Mouse (Mus musculus) midbrain, embryonic 13.5 days (tissue): ENCODE data around the gene Kcnk10. TPM values are rescaled to one million over a fixed set of nuclear protein-coding genes. Genes with fewer than 3 reads are reported as not detected.

Source experiments
- ATAC-seq: fragments of 200-750 bp; cut with Nextera tagmentation; 2 replicates; pipeline ENCODE4 v1.8.0; 2017; ENCODE audit warnings: mild to moderate bottlenecking, moderate TSS enrichment, moderate library complexity
- H3K27ac ChIP-seq: fragments of 300-500 bp; sonication (generic); 2 replicates; pipeline ENCODE4 v1.5.1; 2015; ENCODE audit warnings: inconsistent platforms, mild to moderate bottlenecking, moderate library complexity
- H3K27me3 ChIP-seq: fragments of 300-500 bp; sonication (generic); 2 replicates; pipeline ENCODE4 v1.6.1; 2015; ENCODE audit warnings: mild to moderate bottlenecking, inconsistent platforms
- H3K36me3 ChIP-seq: fragments of 300-500 bp; sonication (generic); 2 replicates; pipeline ENCODE4 v1.6.1; 2015; ENCODE audit warnings: mild to moderate bottlenecking, inconsistent platforms
- H3K4me1 ChIP-seq: fragments of 300-500 bp; sonication (generic); replicated peaks from 2 replicates; pipeline ENCODE4 v1.6.1; 2015; ENCODE audit warnings: inconsistent platforms
- H3K4me2 ChIP-seq: fragments of 300-500 bp; sonication (generic); replicated peaks from 2 replicates; pipeline ENCODE4 v1.6.1; 2015; ENCODE audit warnings: moderate library complexity, mild to moderate bottlenecking, inconsistent platforms
- H3K4me3 ChIP-seq: fragments of 300-500 bp; sonication (generic); replicated peaks from 2 replicates; pipeline ENCODE4 v1.5.1; 2015; ENCODE audit warnings: mild to moderate bottlenecking, inconsistent platforms
- H3K9ac ChIP-seq: fragments of 300-500 bp; sonication (generic); replicated peaks from 2 replicates; pipeline ENCODE4 v1.6.1; 2015; ENCODE audit warnings: mild to moderate bottlenecking, inconsistent platforms
- H3K9me3 ChIP-seq: fragments of 300-500 bp; sonication (generic); 2 replicates; pipeline ENCODE4 v1.6.1; 2016; ENCODE audit warnings: mild to moderate bottlenecking, inconsistent platforms
- WGBS: fragments of 180-500 bp; shearing (Covaris S2); methylation state at CpG from one replicate; pipeline ENCODE4 v1.1.7; 2015; 5-methylcytosine and 5-hydroxymethylcytosine counted together
- polyA plus RNA-seq: library from polyadenylated mRNA; unstranded; fragments of >200 nt; fragmentation: Nextera tagmentation; extraction: Ambion mirVana; gene quantifications from 2 replicates; pipeline ENCODE4 v1.2.1, GENCODE M21; 2015

The Kcnk10 gene
- polyA plus RNA-seq, 1 experiment from 2014 or later, result 51.8 TPM

DNA sequence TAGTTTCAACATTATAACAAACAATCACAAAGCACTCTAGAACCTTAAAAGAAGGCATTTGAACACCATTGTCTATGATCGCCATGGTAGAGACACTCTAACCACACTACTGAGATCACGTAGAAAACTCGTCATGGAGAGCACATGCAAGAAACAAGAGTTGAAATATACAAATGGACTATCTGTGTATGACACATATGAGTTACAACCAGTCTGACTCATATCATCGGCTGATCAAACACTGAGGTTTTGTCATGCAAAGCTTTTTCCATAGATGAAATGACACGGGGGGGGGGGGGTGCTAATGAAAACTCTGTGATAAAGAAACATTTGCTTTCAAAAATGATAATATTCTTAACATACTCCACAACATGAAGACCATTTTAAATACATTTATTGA is 133.2 kb downstream of the Kcnk10 start:
- H3K4me2 ChIP-seq, result no peak overlapping the region
- no peaks in the 10 kb centered on the region for H3K4me1 ChIP-seq
- no peak for ATAC-seq
- H3K9ac ChIP-seq, result no peak overlapping the region
- no peaks in the 10 kb centered on the region for H3K9me3 ChIP-seq
- WGBS, result 92% methylated on average over 5 of the region's 5 CpGs
- H3K4me3 ChIP-seq, result no peak overlapping the region
- no peak overlapping the region for H3K27ac ChIP-seq
- peaks cover 7% of the 10 kb centered on the region for H3K36me3 ChIP-seq
- no peaks in the 10 kb centered on the region for H3K27me3 ChIP-seq

DNA sequence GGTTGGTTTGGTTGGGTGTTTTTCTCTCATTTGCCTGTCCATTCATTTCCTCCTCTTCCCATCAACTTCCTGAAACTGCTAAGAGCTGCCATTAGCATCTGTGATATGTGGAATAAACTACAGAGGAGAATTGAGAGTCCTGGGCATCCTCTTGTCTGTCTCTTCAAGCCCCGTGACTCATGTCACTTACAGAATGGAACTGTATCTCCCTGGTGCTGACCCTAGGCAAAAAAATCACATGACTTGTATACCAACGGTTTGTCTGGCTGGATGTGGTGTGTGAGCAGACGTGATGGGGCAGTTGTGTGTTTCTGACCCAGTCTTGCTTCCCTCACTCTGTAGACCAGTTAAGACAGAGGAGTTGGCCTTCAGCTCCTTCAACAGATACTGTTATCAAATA is 134.4 kb downstream of the Kcnk10 start:
- H3K9me3 ChIP-seq, result no peaks in the 10 kb centered on the region
- peaks cover 18% of the 10 kb centered on the region for H3K36me3 ChIP-seq
- no peak overlapping the region for H3K9ac ChIP-seq
- WGBS, result 86% methylated on average over 3 of the region's 3 CpGs
- no peak overlapping the region for H3K4me2 ChIP-seq
- H3K27me3 ChIP-seq, result no peaks in the 10 kb centered on the region
- H3K4me1 ChIP-seq, result no peaks in the 10 kb centered on the region
- H3K27ac ChIP-seq, result no peak overlapping the region
- no peak for ATAC-seq
- H3K4me3 ChIP-seq, result no peak overlapping the region

DNA sequence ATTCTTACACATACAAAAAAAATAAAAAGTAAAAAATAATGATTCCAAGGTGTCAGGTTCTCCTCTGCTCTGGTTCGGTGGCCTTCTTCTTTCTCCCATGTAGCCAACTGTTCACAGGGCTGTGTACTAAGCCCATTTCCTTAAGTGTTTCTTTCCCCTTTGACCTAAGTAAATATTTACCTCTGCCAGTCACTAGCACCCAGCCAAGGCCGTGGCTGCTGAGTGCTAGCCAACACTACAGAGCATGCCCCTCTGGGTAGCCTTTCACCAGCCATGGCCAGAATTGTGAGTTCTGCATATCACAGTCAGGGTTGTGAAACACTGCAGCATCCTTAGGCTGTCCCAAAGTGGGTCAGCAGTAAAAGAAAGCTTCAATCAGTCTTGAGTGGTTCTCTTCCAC is 140.0 kb downstream of the Kcnk10 start:
- ATAC-seq, result no peak
- Histone ChIP-seq H3K36me3 (peaks cover 67% of the 10 kb centered on the region), H3K27me3 (no peaks in the 10 kb centered on the region), H3K4me1 (no peaks in the 10 kb centered on the region), H3K4me3 (no peak overlapping the region), H3K9me3 (no peaks in the 10 kb centered on the region), H3K9ac (no peak overlapping the region), H3K27ac (no peak overlapping the region), H3K4me2 (no peak overlapping the region)
- WGBS, result 78% methylated on average over 2 of the region's 2 CpGs

DNA sequence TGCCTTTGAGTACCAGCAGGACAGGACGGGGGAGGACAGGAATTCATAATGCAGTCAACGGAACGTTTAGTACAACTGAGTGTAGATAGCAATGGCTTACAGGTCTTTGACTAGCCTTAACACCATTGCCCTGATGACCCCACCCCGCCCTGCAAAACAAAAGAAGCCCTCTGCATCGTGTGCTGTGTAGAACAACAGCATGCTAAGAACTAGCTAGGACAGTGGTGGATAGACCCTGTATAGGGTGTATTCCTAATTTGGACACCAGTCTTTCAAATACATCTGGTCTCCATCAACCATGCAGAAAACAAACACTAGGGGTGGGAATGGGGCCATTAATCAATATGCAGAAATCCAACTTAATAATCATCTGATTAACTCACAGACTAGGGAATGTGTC is 147.4 kb downstream of the Kcnk10 start:
- Histone ChIP-seq H3K9me3 (no peaks in the 10 kb centered on the region), H3K4me1 (no peaks in the 10 kb centered on the region), H3K9ac (no peak overlapping the region), H3K27ac (no peak overlapping the region), H3K4me2 (no peak overlapping the region), H3K4me3 (no peak overlapping the region), H3K27me3 (no peaks in the 10 kb centered on the region), H3K36me3 (peaks cover 39% of the 10 kb centered on the region)
- 83% methylated on average over 5 of the region's 5 CpGs for WGBS
- ATAC-seq, result no peak

DNA sequence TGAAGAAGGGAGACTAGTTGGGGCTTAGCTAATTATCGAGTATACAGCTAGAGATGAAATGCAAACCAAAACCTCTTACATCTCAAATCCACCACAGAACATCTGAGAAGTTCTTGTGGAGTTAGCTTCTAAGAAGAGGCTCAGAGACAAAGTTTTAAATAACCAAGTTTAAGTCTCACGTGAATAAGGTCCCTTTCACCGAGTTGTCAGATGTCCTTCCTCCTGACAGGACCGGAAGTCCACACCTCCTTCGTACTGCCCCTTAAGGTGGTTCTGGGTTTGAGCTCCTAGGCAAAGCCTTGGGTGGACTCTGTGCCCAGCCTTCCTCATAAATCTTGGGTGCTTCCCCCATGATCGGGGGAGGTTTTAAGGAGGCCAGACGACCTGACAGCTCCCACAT is 156.8 kb downstream of the Kcnk10 start:
- Histone ChIP-seq H3K4me2 (no peak overlapping the region), H3K36me3 (no peaks in the 10 kb centered on the region), H3K4me3 (no peak overlapping the region), H3K9ac (no peak overlapping the region), H3K9me3 (no peaks in the 10 kb centered on the region), H3K4me1 (0 out of 2 replicates have a peak, but pooled peaks cover 5% of the 10 kb centered on the region), H3K27me3 (no peaks in the 10 kb centered on the region), H3K27ac (no peak overlapping the region)
- WGBS, result 87% methylated on average over 7 of the region's 7 CpGs
- ATAC-seq, result no peak

DNA sequence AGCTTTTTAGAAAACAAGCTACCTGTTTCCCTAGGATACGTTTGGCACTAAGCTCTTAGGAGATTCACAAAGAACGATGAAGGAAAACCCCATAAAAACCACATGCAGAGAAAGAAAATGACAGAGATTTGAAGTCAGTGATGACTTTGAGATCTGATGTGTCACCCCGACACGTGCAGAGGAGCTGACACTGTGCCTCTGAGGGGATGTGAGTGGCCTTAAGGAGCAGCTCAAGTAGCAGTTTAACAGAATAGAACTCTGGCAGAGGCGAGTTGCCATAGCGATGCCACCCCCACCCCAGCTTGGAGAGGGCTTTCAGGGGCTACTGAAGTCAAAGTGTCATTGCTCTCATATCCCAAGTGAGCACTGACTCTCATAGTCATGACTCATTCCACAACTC is 158.3 kb downstream of the Kcnk10 start:
- no peaks in the 10 kb centered on the region for H3K36me3 ChIP-seq
- no peak overlapping the region for H3K4me2 ChIP-seq
- no peaks in the 10 kb centered on the region for H3K9me3 ChIP-seq
- 55% methylated on average over 6 of the region's 6 CpGs for WGBS
- H3K4me3 ChIP-seq, result no peak overlapping the region
- H3K9ac ChIP-seq, result no peak overlapping the region
- H3K4me1 ChIP-seq, result 0 out of 2 replicates have a peak, but pooled peaks cover 5% of the 10 kb centered on the region
- H3K27me3 ChIP-seq, result no peaks in the 10 kb centered on the region
- no peak overlapping the region for H3K27ac ChIP-seq
- ATAC-seq, result no peak

DNA sequence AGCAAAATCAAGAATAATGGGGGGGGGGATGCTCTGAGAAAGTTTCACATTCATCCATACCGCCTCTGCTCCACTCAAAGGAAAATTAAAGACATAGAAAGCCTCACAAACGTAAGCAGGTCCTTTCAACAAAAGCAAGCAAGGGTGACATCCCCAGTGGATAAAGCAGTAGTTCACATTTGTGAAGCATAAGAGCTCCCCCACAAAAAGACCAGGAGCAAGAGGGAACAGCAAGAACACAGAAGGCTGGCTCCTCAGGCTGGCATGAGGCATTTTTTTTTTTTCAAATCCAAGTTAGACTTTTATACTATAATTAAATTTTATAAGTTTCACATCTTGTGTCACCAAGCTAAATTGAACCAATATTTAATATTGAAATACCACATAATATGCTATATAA is 168.5 kb downstream of the Kcnk10 start:
- WGBS, result 42% methylated on average over 2 of the region's 2 CpGs
- no peak overlapping the region for H3K9ac ChIP-seq
- no peak overlapping the region for H3K27ac ChIP-seq
- peaks cover 3% of the 10 kb centered on the region; the same call in 1 of the 2 replicates for H3K4me1 ChIP-seq
- no peak overlapping the region for H3K4me2 ChIP-seq
- H3K4me3 ChIP-seq, result no peak overlapping the region
- H3K36me3 ChIP-seq, result no peaks in the 10 kb centered on the region
- H3K9me3 ChIP-seq, result no peaks in the 10 kb centered on the region
- no peak for ATAC-seq
- no peaks in the 10 kb centered on the region for H3K27me3 ChIP-seq

DNA sequence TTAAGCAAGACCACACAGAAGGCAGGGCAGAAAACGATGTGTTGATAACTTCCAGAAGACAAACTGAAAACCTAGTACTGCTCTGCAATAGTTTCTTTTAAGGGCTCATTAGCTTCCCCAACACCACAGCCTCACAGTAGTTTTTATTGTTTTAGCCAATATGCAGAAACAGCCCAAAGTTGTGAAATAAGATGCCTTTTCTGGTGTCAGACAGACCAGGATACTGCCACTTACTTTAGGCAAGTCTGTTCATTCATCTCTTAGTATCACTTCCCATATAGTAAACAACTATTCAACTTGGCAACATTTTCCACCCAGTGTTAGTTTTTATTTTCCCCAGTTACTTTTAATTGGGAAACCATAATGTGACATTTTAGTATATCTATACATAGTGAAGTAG is 171.5 kb downstream of the Kcnk10 start:
- WGBS, result 57% methylated on average over 1 of the region's 1 CpGs
- H3K4me2 ChIP-seq, result no peak overlapping the region
- no peaks in the 10 kb centered on the region for H3K36me3 ChIP-seq
- H3K4me1 ChIP-seq, result peaks cover 3% of the 10 kb centered on the region; the same call in 1 of the 2 replicates
- ATAC-seq, result no peak
- H3K27ac ChIP-seq, result no peak overlapping the region
- H3K9ac ChIP-seq, result no peak overlapping the region
- no peak overlapping the region for H3K4me3 ChIP-seq
- no peaks in the 10 kb centered on the region for H3K27me3 ChIP-seq
- H3K9me3 ChIP-seq, result no peaks in the 10 kb centered on the region

DNA sequence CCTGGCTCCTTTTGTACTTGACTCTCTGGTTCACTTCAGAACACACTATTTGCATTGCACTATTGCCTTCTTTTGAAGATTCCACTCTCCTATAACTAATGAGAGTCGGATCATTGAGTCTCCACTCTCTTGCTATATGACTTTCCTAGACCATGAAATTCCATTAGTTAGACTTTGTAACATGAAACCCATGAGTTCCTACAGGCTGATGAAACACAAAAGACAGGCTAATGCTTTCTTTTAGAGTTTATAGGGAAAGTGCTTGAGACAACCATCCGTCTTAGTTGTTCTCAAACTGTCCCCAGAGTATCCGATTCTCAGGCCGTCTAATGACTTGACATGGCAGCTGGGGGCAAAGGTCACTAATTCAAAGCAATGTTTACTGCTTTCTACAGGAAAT is 172.0 kb downstream of the Kcnk10 start:
- H3K4me1 ChIP-seq, result peaks cover 3% of the 10 kb centered on the region; the same call in 1 of the 2 replicates
- H3K4me2 ChIP-seq, result no peak overlapping the region
- no peaks in the 10 kb centered on the region for H3K9me3 ChIP-seq
- H3K27ac ChIP-seq, result no peak overlapping the region
- no peak overlapping the region for H3K4me3 ChIP-seq
- 15% methylated on average over 4 of the region's 4 CpGs for WGBS
- no peak overlapping the region for H3K9ac ChIP-seq
- no peak for ATAC-seq
- H3K27me3 ChIP-seq, result no peaks in the 10 kb centered on the region
- no peaks in the 10 kb centered on the region for H3K36me3 ChIP-seq

DNA sequence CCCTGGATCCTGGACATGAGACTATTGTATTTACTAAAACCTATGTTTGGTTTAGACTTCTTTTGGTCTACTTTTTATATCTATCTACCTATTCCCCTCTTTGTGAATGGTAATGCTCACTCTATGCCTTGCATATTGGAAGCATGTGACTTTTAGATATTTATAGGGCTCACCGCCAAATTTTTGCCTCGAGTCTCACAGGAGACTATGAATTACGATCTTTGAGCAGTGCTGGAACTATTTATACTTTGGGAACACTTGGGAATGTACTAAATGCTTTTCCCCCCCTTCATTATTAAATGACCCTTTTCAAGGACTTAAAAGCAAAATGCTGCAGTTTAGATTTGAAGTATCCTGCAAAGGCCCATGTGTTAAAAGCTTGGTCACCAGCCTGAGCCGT is 181.5 kb downstream of the Kcnk10 start:
- Histone ChIP-seq H3K4me2 (no peak overlapping the region), H3K27me3 (no peaks in the 10 kb centered on the region), H3K36me3 (no peaks in the 10 kb centered on the region), H3K9ac (no peak overlapping the region), H3K9me3 (no peaks in the 10 kb centered on the region), H3K4me3 (no peak overlapping the region), H3K27ac (no peak overlapping the region), H3K4me1 (no peaks in the 10 kb centered on the region)
- ATAC-seq, result no peak
- WGBS, result 91% methylated on average over 4 of the region's 4 CpGs

DNA sequence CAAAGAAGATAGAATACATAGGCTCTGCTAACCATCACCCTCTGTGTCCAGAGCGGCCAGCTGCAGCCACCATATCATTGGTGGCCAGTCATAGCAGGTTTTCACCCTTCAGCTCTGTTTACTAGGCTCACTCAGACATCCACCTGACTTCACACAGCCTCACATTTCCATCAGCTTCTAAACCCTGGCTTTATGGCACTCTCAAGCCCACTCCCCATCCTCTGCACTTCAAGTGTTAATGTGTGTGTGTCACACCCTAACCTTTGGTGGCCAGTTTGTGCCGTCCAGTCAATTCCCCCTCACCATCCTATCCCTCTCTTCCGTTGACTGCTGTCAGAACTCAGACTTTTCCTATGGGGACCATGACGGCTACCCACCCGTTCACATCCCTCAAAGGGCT is 184.0 kb downstream of the Kcnk10 start:
- H3K4me1 ChIP-seq, result no peaks in the 10 kb centered on the region
- H3K27ac ChIP-seq, result no peak overlapping the region
- H3K27me3 ChIP-seq, result no peaks in the 10 kb centered on the region
- H3K9me3 ChIP-seq, result no peaks in the 10 kb centered on the region
- H3K36me3 ChIP-seq, result no peaks in the 10 kb centered on the region
- H3K9ac ChIP-seq, result no peak overlapping the region
- WGBS, result 95% methylated on average over 5 of the region's 5 CpGs
- H3K4me2 ChIP-seq, result no peak overlapping the region
- no peak for ATAC-seq
- H3K4me3 ChIP-seq, result no peak overlapping the region

DNA sequence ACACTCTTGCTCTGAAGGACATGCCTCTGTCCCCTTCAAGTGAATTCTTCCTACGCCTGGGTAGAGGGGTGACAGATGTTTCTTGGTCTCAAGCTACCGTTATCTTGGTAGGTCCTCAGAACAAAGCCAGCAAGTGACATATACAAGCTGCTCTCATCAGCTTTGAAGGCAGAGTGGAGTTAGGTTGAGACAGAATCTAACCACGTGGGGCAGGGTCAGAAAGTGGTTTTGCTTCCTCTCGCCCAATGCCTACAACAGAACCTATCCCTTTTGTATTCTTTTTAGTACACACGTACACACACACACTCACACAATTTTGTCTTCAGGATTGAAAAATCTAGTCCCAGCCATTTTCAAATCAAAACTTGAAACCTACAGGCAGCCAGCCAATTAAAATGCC is 186.8 kb downstream of the Kcnk10 start:
- no peak overlapping the region for H3K4me3 ChIP-seq
- H3K27me3 ChIP-seq, result no peaks in the 10 kb centered on the region
- no peaks in the 10 kb centered on the region for H3K9me3 ChIP-seq
- no peak overlapping the region for H3K4me2 ChIP-seq
- no peak overlapping the region for H3K9ac ChIP-seq
- no peaks in the 10 kb centered on the region for H3K36me3 ChIP-seq
- H3K27ac ChIP-seq, result no peak overlapping the region
- no peak for ATAC-seq
- H3K4me1 ChIP-seq, result no peaks in the 10 kb centered on the region
- 88% methylated on average over 5 of the region's 5 CpGs for WGBS

DNA sequence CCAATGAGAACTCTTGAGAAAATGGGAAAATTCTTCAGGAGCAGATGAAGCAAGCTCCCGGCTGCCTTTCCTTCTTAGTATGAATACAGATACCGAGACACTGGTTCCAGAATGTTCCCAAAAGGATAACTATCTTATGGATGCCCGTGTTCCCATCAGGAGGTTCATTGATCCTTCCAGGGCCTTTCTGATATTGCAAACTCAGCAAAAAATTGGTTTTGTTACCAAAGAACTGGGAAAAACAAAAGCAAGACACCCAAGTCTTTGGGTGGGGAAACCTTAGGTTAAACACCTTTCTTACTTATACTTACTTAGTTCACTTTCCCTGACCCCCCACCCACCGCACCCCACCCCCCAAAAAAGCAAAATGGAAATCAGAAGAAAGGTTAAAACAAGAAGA is 188.5 kb downstream of the Kcnk10 start:
- Histone ChIP-seq H3K4me3 (no peak overlapping the region), H3K27me3 (no peaks in the 10 kb centered on the region), H3K4me1 (no peaks in the 10 kb centered on the region), H3K9ac (no peak overlapping the region), H3K4me2 (no peak overlapping the region), H3K27ac (no peak overlapping the region), H3K9me3 (no peaks in the 10 kb centered on the region), H3K36me3 (no peaks in the 10 kb centered on the region)
- no peak for ATAC-seq
- WGBS, result 85% methylated on average over 4 of the region's 4 CpGs
